Mouse (Mus musculus): ENCODE data around the gene Pip5k1c. TPM values are rescaled to one million over a fixed set of nuclear protein-coding genes. Genes with fewer than 3 reads are reported as not detected.

Gene Pip5k1c
- total RNA-seq, 2 experiments from 2014 or later = 37.6 to 40.4 TPM

- no peak for DNase-seq (ENCODE audit: low spot score in 2 of 2)
These were observed 50.1 kb downstream of the Pip5k1c start, which contains the start of gene Gipc3 for GRCm38 (mm10) chr10:81342686-81343505. TSS of gene Gipc3 (minus strand) at chr10:81343266.

- no peak for DNase-seq (ENCODE audit: low spot score in 2 of 2)
These were observed 51.8 kb downstream of the Pip5k1c start for GRCm38 (mm10) chr10:81344421-81345161.

GRCm38 (mm10) chr10:81345162-81345534 lies 52.4 kb downstream of the Pip5k1c start:
- no peak for DNase-seq (ENCODE audit: low spot score in 2 of 2)

- peak; percentile 66 to 76 for DNase-seq (ENCODE audit: low spot score in 2 of 2)
These were observed 53.8 kb downstream of the Pip5k1c start for GRCm38 (mm10) chr10:81346453-81347067.

- no peak for DNase-seq (ENCODE audit: low spot score in 2 of 2)
These were observed 56.4 kb downstream of the Pip5k1c start for GRCm38 (mm10) chr10:81349146-81349545.

- DNase-seq (ENCODE audit: low spot score in 2 of 2) = no peak
These were observed 57.2 kb downstream of the Pip5k1c start for GRCm38 (mm10) chr10:81349961-81350350.

GRCm38 (mm10) chr10:81350351-81351063 lies 57.7 kb downstream of the Pip5k1c start, which contains the start of gene Hmg20b:
TSS of gene Hmg20b (minus strand) at chr10:81350480.
- DNase-seq (ENCODE audit: low spot score in 2 of 2) = peak; percentile 97

- DNase-seq (ENCODE audit: low spot score in 2 of 2) = no peak
These were observed 59.0 kb downstream of the Pip5k1c start for GRCm38 (mm10) chr10:81351678-81352291.

- DNase-seq (ENCODE audit: low spot score in 2 of 2) = no peak
These were observed 62.1 kb downstream of the Pip5k1c start for GRCm38 (mm10) chr10:81354738-81355477.

- no peak for DNase-seq (ENCODE audit: low spot score in 2 of 2)
These were observed 62.8 kb downstream of the Pip5k1c start for GRCm38 (mm10) chr10:81355533-81355932.

GRCm38 (mm10) chr10:81356352-81356990 lies 63.7 kb downstream of the Pip5k1c start:
- no peak for DNase-seq (ENCODE audit: low spot score in 2 of 2)

- peak; percentile 88 to 89 for DNase-seq (ENCODE audit: low spot score in 2 of 2)
These were observed 64.5 kb downstream of the Pip5k1c start, which contains the start of gene Mfsd12 for GRCm38 (mm10) chr10:81356991-81357844. TSS of gene Mfsd12 (plus strand) at chr10:81357491.

GRCm38 (mm10) chr10:81358209-81358608 lies 65.4 kb downstream of the Pip5k1c start:
- no peak for DNase-seq (ENCODE audit: low spot score in 2 of 2)

- DNase-seq (ENCODE audit: low spot score in 2 of 2) = no peak
These were observed 66.1 kb downstream of the Pip5k1c start for GRCm38 (mm10) chr10:81358841-81359240.

GRCm38 (mm10) chr10:81360721-81361120 lies 68.0 kb downstream of the Pip5k1c start:
- DNase-seq (ENCODE audit: low spot score in 2 of 2) = no peak

GRCm38 (mm10) chr10:81362336-81362949 lies 69.7 kb downstream of the Pip5k1c start:
- no peak for DNase-seq (ENCODE audit: low spot score in 2 of 2)

- DNase-seq (ENCODE audit: low spot score in 2 of 2) = no peak
These were observed 70.9 kb downstream of the Pip5k1c start for GRCm38 (mm10) chr10:81363436-81364346.
